Mouse (Mus musculus) kidney, adult 2 months (tissue): ENCODE data around the gene Pla2g4c. TPM values are rescaled to one million over a fixed set of nuclear protein-coding genes. Genes with fewer than 3 reads are reported as not detected.
"Not testable (repeated sequence)": the region's sequence is repeated elsewhere in the genome, so short reads cannot be mapped to it uniquely, and the experiment has no call there.

Experiments used
- DNase-seq: peaks from one replicate; pipeline ENCODE4 v3.0.0; 2021
- H3K27ac ChIP-seq: fragments of 200-500 bp; 2 replicates; pipeline ENCODE4 v1.5.1; 2012; ENCODE audit warnings: low read depth, low read length, control low read depth, inconsistent platforms; ENCODE audit not compliant: insufficient read depth
- H3K27me3 ChIP-seq: fragments of 200-500 bp; replicated peaks from 2 replicates; pipeline ENCODE4 v1.6.1; 2012; ENCODE audit warnings: mild to moderate bottlenecking, moderate library complexity, low read length, inconsistent platforms; ENCODE audit not compliant: control insufficient read depth, insufficient read depth
- H3K36me3 ChIP-seq: fragments of 200-500 bp; 2 replicates; pipeline ENCODE4 v1.6.1; 2012; ENCODE audit warnings: mild to moderate bottlenecking, moderate library complexity, low read length, inconsistent platforms; ENCODE audit not compliant: control insufficient read depth, insufficient read depth
- H3K4me1 ChIP-seq: fragments of 200-500 bp; 2 replicates; pipeline ENCODE4 v1.6.1; 2011; ENCODE audit warnings: low read length; ENCODE audit not compliant: control insufficient read depth, insufficient read depth
- H3K4me3 ChIP-seq: fragments of 200-500 bp; 2 replicates; pipeline ENCODE4 v1.5.1; 2011; ENCODE audit warnings: mild to moderate bottlenecking, low read depth, low read length, control low read depth; ENCODE audit not compliant: insufficient read depth
- CTCF ChIP-seq: fragments of 200-500 bp; conservative IDR thresholded peaks from 2 replicates; pipeline ENCODE4 v1.5.1; 2011; ENCODE audit warnings: low read depth, mild to moderate bottlenecking, control low read depth, low read length, moderate library complexity, mixed read lengths; ENCODE audit not compliant: insufficient read depth, insufficient read length
- POLR2A ChIP-seq: fragments of 200-500 bp; IDR thresholded peaks from one replicate; pipeline ENCODE4 v1.6.1; 2011; ENCODE audit warnings: low read depth, low read length, control low read depth
- WGBS: fragments of 180-500 bp; shearing (Covaris S2); methylation state at CpG from one replicate; pipeline ENCODE4 v1.1.7; 2018; 5-methylcytosine and 5-hydroxymethylcytosine counted together
- polyA plus RNA-seq: library from polyadenylated mRNA; depleted of rRNA; stranded (reverse); fragments of >200 nt; gene quantifications from 2 replicates; pipeline ENCODE4 v1.2.3, GENCODE M21; 2012; rRNA removed

Gene Pla2g4c
- 0.03 and 0.05 TPM in 2 replicates for polyA plus RNA-seq

- no peak within 1 kb of the TSS for H3K4me3 ChIP-seq
- WGBS, result 88% methylated on average over 2 of the region's 2 CpGs
- TF ChIP-seq POLR2A, result no peak
- TF ChIP-seq CTCF, result no peak
- no peaks in the 10 kb centered on the region for H3K4me1 ChIP-seq
- DNase-seq, result no peak
- no peaks in the 10 kb centered on the region for H3K36me3 ChIP-seq
- H3K27me3 ChIP-seq, result no peaks in the 10 kb centered on the region
- H3K27ac ChIP-seq, result no peak within 1 kb of the TSS
Observed at GRCm38 (mm10) chr7:13324316-13324715, at the start of gene Pla2g4c. TSS of gene Pla2g4c (plus strand) at chr7:13324655.

GRCm38 (mm10) chr7:13277081-13277480 is 47.4 kb upstream of the Pla2g4c start, which contains the start of gene Lig1:
TSS of gene Lig1 (plus strand) at chr7:13277283.
- Histone ChIP-seq H3K27ac (no peak within 1 kb of the TSS), H3K4me1 (no peaks in the 10 kb centered on the region; the same call in 1 of the 2 replicates), H3K36me3 (no peaks in the 10 kb centered on the region), H3K27me3 (no peaks in the 10 kb centered on the region), H3K4me3 (peak within 1 kb of the TSS; percentile 99)
- WGBS, result 98% methylated on average over 16 of the region's 16 CpGs
- TF ChIP-seq POLR2A (no peak), CTCF (no peak)
- no peak for DNase-seq

GRCm38 (mm10) chr7:13277833-13278232 is 46.6 kb upstream of the Pla2g4c start:
- Histone ChIP-seq H3K4me1 (no peaks in the 10 kb centered on the region; the same call in 1 of the 2 replicates), H3K27me3 (no peaks in the 10 kb centered on the region), H3K4me3 (peak overlapping the region; percentile 99), H3K36me3 (no peaks in the 10 kb centered on the region), H3K27ac (no peak overlapping the region)
- 19% methylated on average over 2 of the region's 2 CpGs for WGBS
- DNase-seq, result no peak
- TF ChIP-seq POLR2A (no peak), CTCF (no peak)

GRCm38 (mm10) chr7:13278308-13278891 is 46.1 kb upstream of the Pla2g4c start, which contains the start of gene Zswim9:
TSS of gene Zswim9 (minus strand) at chr7:13278721.
- Histone ChIP-seq H3K27me3 (no peaks in the 10 kb centered on the region), H3K4me1 (no peaks in the 10 kb centered on the region; the same call in 1 of the 2 replicates), H3K27ac (peak within 1 kb of the TSS; percentile 84), H3K36me3 (no peaks in the 10 kb centered on the region), H3K4me3 (peak within 1 kb of the TSS; percentile 99)
- under 1% methylated on average over 39 of the region's 39 CpGs for WGBS
- peak; percentile 95 for DNase-seq
- no peak for TF ChIP-seq CTCF
- no peak for TF ChIP-seq POLR2A

GRCm38 (mm10) chr7:13278957-13279356 is 45.5 kb upstream of the Pla2g4c start:
- not testable (repeated sequence) for DNase-seq, H3K27ac ChIP-seq, H3K27me3 ChIP-seq, H3K36me3 ChIP-seq, H3K4me1 ChIP-seq
- peak overlapping the region; percentile 99 for H3K4me3 ChIP-seq
- 2% methylated on average over 18 of the region's 29 CpGs for WGBS

GRCm38 (mm10) chr7:13288621-13289020 is 35.8 kb upstream of the Pla2g4c start:
- peak; percentile 26 for DNase-seq
- H3K4me1 ChIP-seq, result no peaks in the 10 kb centered on the region
- 50% methylated on average over 5 of the region's 5 CpGs for WGBS

GRCm38 (mm10) chr7:13290041-13290675 is 34.3 kb upstream of the Pla2g4c start:
- H3K36me3 ChIP-seq, result no peaks in the 10 kb centered on the region
- no peak overlapping the region for H3K27ac ChIP-seq
- DNase-seq, result no peak
- TF ChIP-seq POLR2A (no peak), CTCF (no peak)
- 96% methylated on average over 1 of the region's 1 CpGs for whole genome bisulfite sequencing
- H3K4me3 ChIP-seq, result no peak overlapping the region
- H3K27me3 ChIP-seq, result no peaks in the 10 kb centered on the region
- H3K4me1 ChIP-seq, result no peaks in the 10 kb centered on the region

More at GRCm38 (mm10) chr7:13288621-13289020, 35.8 kb upstream of the Pla2g4c start:
- TF ChIP-seq POLR2A (no peak), CTCF (peak; percentile 47)
- no peak overlapping the region for H3K27ac ChIP-seq
- H3K27me3 ChIP-seq, result no peaks in the 10 kb centered on the region
- H3K36me3 ChIP-seq, result no peaks in the 10 kb centered on the region
- no peak overlapping the region for H3K4me3 ChIP-seq
